Comparison of ENCODE assay signal across 25 mouse cellular contexts in the genomic region with DNA sequence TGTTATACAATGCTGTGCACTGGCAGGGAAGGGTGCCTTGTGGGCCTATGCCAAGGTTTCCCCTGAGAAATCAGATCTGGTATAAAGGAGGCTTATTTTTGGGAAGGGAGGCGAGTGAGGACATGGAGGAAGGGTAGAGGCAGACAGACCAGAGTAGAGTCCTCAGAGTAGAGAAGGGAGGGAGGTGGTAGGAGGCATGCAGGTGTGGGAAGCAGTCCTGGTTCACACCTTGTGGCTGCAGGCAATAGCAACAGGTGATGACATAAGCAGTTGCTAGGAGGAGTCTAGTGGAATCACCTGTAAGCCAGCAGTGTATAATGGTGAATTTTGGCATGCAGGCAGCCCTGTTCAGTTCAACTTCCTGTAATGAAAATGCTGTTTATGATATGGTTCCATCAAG.
A peak's percentile ranks its signal among the peaks of the same experiment; 100 is the strongest.
DNase-seq lines count a peak whose midpoint lies in the region; ATAC-seq and TF ChIP-seq lines count a peak whose summit lies in the region.
"Had no signal": no experiment of that assay in that cellular context is flagged by ENCODE, and none has a peak within 500 bp of the region (broad histone marks: within the 10 kb centered on the region; RNA-seq: fewer than 3 reads in every experiment).

No protein-coding gene starts in this region.

- H3K4me1 ChIP-seq in embryonic facial prominence, embryonic 13.5 days, result peaks cover 74% of the 10 kb centered on the region
- H3K4me1 ChIP-seq in embryonic facial prominence, embryonic 10.5 days, result peaks cover 84% of the 10 kb centered on the region
- peaks cover 4% of the 10 kb centered on the region; the same call in 1 of the 2 replicates for H3K4me1 ChIP-seq in megakaryocyte, embryonic 14.5 days
- H3K4me1 ChIP-seq in limb, embryonic 12.5 days (replicated peaks), result peaks cover 89% of the 10 kb centered on the region
- peaks cover 5% of the 10 kb centered on the region; the same call in 1 of the 2 replicates for H3K4me1 ChIP-seq in lung, postnatal 0 days (ENCODE audit: insufficient read depth, low read depth, low read length)

- H3K4me2 ChIP-seq in embryonic facial prominence, embryonic 13.5 days, result no peak overlapping the region
- H3K4me2 ChIP-seq in limb, embryonic 12.5 days, result no peak overlapping the region
- H3K4me2 ChIP-seq in lung, postnatal 0 days (replicated peaks; ENCODE audit: low read depth, low read length), result no peak overlapping the region
- H3K4me2 ChIP-seq: embryonic facial prominence, embryonic 12.5 days; forebrain, embryonic 13.5 days; heart, embryonic 13.5 days; hindbrain, embryonic 12.5 days; kidney, embryonic 15.5 days; neural tube, embryonic 12.5 days; stomach, embryonic 15.5 days had no signal

- no peak overlapping the region for H3K4me3 ChIP-seq in embryonic facial prominence, embryonic 13.5 days
- no peak overlapping the region for H3K4me3 ChIP-seq in embryonic facial prominence, embryonic 10.5 days
- H3K4me3 ChIP-seq in megakaryocyte, embryonic 14.5 days (replicated peaks), result peak overlapping the region; percentile 33
- no peak overlapping the region for H3K4me3 ChIP-seq in limb, embryonic 12.5 days (replicated peaks)
- H3K4me3 ChIP-seq in lung, postnatal 0 days (ENCODE audit: low read depth, low read length), result no peak overlapping the region
- H3K4me3 ChIP-seq: embryonic facial prominence, embryonic 12.5 days; forebrain, embryonic 13.5 days; heart, embryonic 13.5 days; hindbrain, embryonic 12.5 days; kidney, embryonic 15.5 days; neural tube, embryonic 12.5 days; stomach, embryonic 15.5 days had no signal

- peak overlapping the region; percentile 17; the same call in 1 of the 2 replicates for H3K27ac ChIP-seq in embryonic facial prominence, embryonic 13.5 days
- H3K27ac ChIP-seq in embryonic facial prominence, embryonic 10.5 days (replicated peaks), result no peak overlapping the region
- H3K27ac ChIP-seq in limb, embryonic 12.5 days, result peak overlapping the region; percentile 31; the same call in 1 of the 2 replicates
- H3K27ac ChIP-seq in lung, postnatal 0 days (ENCODE audit: low read length), result no peak overlapping the region
- H3K27ac ChIP-seq: embryonic facial prominence, embryonic 12.5 days; forebrain, embryonic 13.5 days; heart, embryonic 13.5 days; hindbrain, embryonic 12.5 days; kidney, embryonic 15.5 days; neural tube, embryonic 12.5 days; stomach, embryonic 15.5 days had no signal

- no peaks in the 10 kb centered on the region for H3K9me3 ChIP-seq in embryonic facial prominence, embryonic 13.5 days
- H3K9me3 ChIP-seq in embryonic facial prominence, embryonic 10.5 days, result no peaks in the 10 kb centered on the region
- H3K9me3 ChIP-seq in megakaryocyte, embryonic 14.5 days, result no peaks in the 10 kb centered on the region
- no peaks in the 10 kb centered on the region for H3K9me3 ChIP-seq in limb, embryonic 12.5 days
- H3K9me3 ChIP-seq in lung, postnatal 0 days (ENCODE audit: low read length), result no peaks in the 10 kb centered on the region
- H3K9me3 ChIP-seq: embryonic facial prominence, embryonic 12.5 days; forebrain, embryonic 13.5 days; heart, embryonic 13.5 days; hindbrain, embryonic 12.5 days; kidney, embryonic 15.5 days; neural tube, embryonic 12.5 days; stomach, embryonic 15.5 days had no signal

- no peaks in the 10 kb centered on the region for H3K27me3 ChIP-seq in embryonic facial prominence, embryonic 13.5 days
- H3K27me3 ChIP-seq in embryonic facial prominence, embryonic 10.5 days (replicated peaks; ENCODE audit: low read depth, poor library complexity, severe bottlenecking), result no peaks in the 10 kb centered on the region
- peaks cover 5% of the 10 kb centered on the region for H3K27me3 ChIP-seq in megakaryocyte, embryonic 14.5 days (replicated peaks)
- no peaks in the 10 kb centered on the region for H3K27me3 ChIP-seq in limb, embryonic 12.5 days
- H3K27me3 ChIP-seq in lung, postnatal 0 days (replicated peaks; ENCODE audit: insufficient read depth, low read length), result no peaks in the 10 kb centered on the region
- H3K27me3 ChIP-seq: embryonic facial prominence, embryonic 12.5 days; forebrain, embryonic 13.5 days; heart, embryonic 13.5 days; hindbrain, embryonic 12.5 days; kidney, embryonic 15.5 days; neural tube, embryonic 12.5 days; stomach, embryonic 15.5 days had no signal

- DNase-seq in embryonic facial prominence, embryonic 10.5 days (ENCODE audit: low spot score), result no peak
- no peak for DNase-seq in lung, postnatal 0 days (ENCODE audit: low spot score)
- no peak for DNase-seq in cerebellum, postnatal 25 days
- DNase-seq: adrenal gland, postnatal 36 days; cerebellum, adult 9-11 months; gastrocnemius, postnatal 25 days; heart, adult 18-20 months; heart, postnatal 14 days; kidney, adult 11 months; lung, adult 18-20 months; lung, postnatal 14 days; midbrain, embryonic 14.5 days; thymus, adult 18-20 months; thymus, postnatal 36 days had no signal

- 57% methylated on average over 1 of the region's 1 CpGs for WGBS in embryonic facial prominence, embryonic 13.5 days
- 83% methylated on average over 1 of the region's 1 CpGs for WGBS in embryonic facial prominence, embryonic 10.5 days
- WGBS in limb, embryonic 12.5 days, result 75% methylated on average over 1 of the region's 1 CpGs
- WGBS in lung, postnatal 0 days, result 82% methylated on average over 1 of the region's 1 CpGs

- TF ChIP-seq EP300 in lung, postnatal 0 days (IDR thresholded peaks at IDR 0.05), result no peak

- ATAC-seq in embryonic facial prominence, embryonic 13.5 days (ENCODE audit: insufficient number of reproducible peaks, insufficient read depth, low FRiP score, low TSS enrichment, low read depth), result peak; percentile 49; the same call in 1 of the 2 replicates
- no peak for ATAC-seq in megakaryocyte, adult 5-6 weeks (ENCODE audit: poor library complexity, severe bottlenecking)
- peak; percentile 20; the same call in 1 of the 2 replicates for ATAC-seq in limb, embryonic 12.5 days (ENCODE audit: insufficient number of reproducible peaks, insufficient read depth, low FRiP score, low TSS enrichment, low read depth)
- ATAC-seq in lung, postnatal 0 days, result no peak
- ATAC-seq: forebrain, embryonic 13.5 days had no signal

- no peak for TF ChIP-seq CTCF in lung, postnatal 0 days (IDR thresholded peaks at IDR 0.05)

- H3K9ac ChIP-seq in embryonic facial prominence, embryonic 13.5 days, result no peak overlapping the region
- H3K9ac ChIP-seq in limb, embryonic 12.5 days (replicated peaks), result no peak overlapping the region
- no peak overlapping the region for H3K9ac ChIP-seq in lung, postnatal 0 days (replicated peaks; ENCODE audit: low read depth)
- H3K9ac ChIP-seq: embryonic facial prominence, embryonic 12.5 days; forebrain, embryonic 13.5 days; heart, embryonic 13.5 days; hindbrain, embryonic 12.5 days; kidney, embryonic 15.5 days; neural tube, embryonic 12.5 days; stomach, embryonic 15.5 days had no signal

- no peaks in the 10 kb centered on the region for H3K36me3 ChIP-seq in embryonic facial prominence, embryonic 13.5 days
- H3K36me3 ChIP-seq in embryonic facial prominence, embryonic 10.5 days (replicated peaks), result no peaks in the 10 kb centered on the region
- H3K36me3 ChIP-seq in megakaryocyte, embryonic 14.5 days (replicated peaks; ENCODE audit: low read length), result no peaks in the 10 kb centered on the region
- no peaks in the 10 kb centered on the region for H3K36me3 ChIP-seq in limb, embryonic 12.5 days
- no peaks in the 10 kb centered on the region for H3K36me3 ChIP-seq in lung, postnatal 0 days (ENCODE audit: insufficient read depth, low read length)
- H3K36me3 ChIP-seq: embryonic facial prominence, embryonic 12.5 days; heart, embryonic 13.5 days; hindbrain, embryonic 12.5 days; kidney, embryonic 15.5 days; neural tube, embryonic 12.5 days; stomach, embryonic 15.5 days had no signal

Comparison
In these comparisons a context has a peak if more than half of its experiments do, and no peak if none do; other contexts are left out.
1. H3K27ac ChIP-seq: peak in embryonic facial prominence, embryonic 13.5 days (single experiment) and limb, embryonic 12.5 days (single experiment); none in embryonic facial prominence, embryonic 10.5 days (single experiment) and lung, postnatal 0 days (single experiment).
2. ATAC-seq: peak in embryonic facial prominence, embryonic 13.5 days (single experiment) and limb, embryonic 12.5 days (single experiment); none in megakaryocyte, adult 5-6 weeks (single experiment) and lung, postnatal 0 days (single experiment).